Mouse (Mus musculus): ENCODE measurements at regions not wholly inside any gene's neighbourhood (a gene's known extent, or its start where the extent isn't known, plus 50 kb on each side); places are given as distances from the start of the nearest gene placed in this dataset.
"Not testable (repeated sequence)": the region's sequence is repeated elsewhere in the genome, so short reads cannot be mapped to it uniquely, and the experiment has no call there.

- peak; percentile 77 for DNase-seq (ENCODE audit: low read depth, low spot score)
These were observed 491.6 kb upstream of the Igfbp3 start for GRCm38 (mm10) chr11:7705312-7705764.

GRCm38 (mm10) chr11:7697591-7697990 is 483.9 kb upstream of the Igfbp3 start:
- DNase-seq (ENCODE audit: low read depth, low spot score), result peak; percentile 35

DNA sequence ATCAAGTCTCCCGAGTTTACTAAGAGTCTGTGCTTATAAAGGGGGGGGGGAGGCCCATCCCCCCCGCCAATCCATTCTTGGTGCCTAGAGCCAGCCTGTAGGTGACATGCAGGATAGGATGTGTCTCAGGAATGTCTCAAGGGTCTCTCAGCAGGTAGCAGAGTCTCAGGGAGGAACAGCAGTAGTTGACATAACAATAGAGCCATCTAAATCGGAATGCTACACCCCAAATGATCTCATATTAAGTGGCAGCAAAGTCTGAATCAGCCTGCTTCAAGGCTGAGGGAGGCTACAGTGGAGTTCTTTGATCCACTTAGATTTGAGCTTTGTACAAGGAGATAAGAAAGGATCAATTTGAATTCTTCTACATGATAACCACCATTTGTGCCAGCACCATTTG is 476.0 kb upstream of the Igfbp3 start:
- DNase-seq (ENCODE audit: low read depth, low spot score), result not testable (repeated sequence)

DNA sequence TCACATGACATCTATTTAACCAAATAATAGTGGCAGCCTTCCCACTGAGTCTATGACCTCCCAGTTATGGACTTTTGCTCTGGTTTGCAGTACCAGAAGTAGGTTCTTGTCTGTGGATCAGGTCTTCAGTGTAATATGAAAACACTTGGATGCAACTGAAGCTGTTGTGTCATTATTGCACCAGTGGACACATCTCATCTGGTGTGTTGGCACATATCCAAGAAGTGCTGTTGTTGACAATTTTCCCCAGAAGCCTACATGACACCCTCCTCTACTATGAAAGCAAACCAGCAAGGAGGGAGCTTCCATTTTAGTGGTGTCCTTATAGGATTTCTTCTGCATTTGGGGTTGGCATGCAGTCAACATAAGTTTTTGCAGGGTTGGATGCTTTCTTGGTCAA is 459.1 kb upstream of the Igfbp3 start:
- no peak for DNase-seq (ENCODE audit: low read depth, low spot score)

DNA sequence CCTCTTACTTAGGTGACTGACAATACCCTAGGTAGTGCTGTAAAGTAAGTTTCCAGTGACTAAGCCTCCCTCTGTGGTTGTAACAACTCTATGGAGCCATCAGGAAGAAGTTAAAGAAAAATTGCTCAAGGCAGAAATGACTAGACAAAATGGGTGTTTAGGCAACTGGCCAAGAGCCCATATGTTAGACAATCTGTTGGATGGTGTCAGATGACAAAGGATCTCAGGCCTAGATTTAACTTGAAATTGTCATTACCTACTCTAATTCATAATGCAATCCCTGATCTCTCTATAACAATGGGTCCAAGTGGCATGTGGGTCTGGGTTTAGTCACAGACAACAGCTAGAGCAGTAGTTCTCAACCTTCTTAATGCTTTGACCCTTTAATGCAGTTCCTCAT is 416.9 kb upstream of the Igfbp3 start:
- DNase-seq (ENCODE audit: low read depth, low spot score), result peak; percentile 96

GRCm38 (mm10) chr11:7625256-7625655 is 411.5 kb upstream of the Igfbp3 start:
- peak; percentile 3 for DNase-seq (ENCODE audit: low read depth, low spot score)

DNA sequence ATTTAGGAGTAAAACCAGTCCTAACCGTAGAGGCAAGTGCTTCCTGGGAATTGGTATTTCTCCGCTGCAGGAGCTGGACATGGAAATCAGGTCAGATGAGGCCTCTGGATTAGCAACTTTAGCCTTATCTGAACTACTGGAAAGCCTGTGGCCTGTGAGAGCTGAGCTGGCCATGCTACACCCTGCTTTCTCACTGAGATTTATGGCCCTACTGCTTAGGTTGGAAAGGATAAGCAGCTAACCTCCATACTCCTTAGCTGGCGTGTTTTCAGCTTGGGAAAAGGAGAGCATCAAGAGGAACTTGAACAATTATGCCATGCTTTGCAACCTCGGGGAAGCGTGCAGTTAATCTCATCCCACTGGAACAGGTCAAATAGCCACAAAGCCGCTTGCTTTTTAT is 406.6 kb upstream of the Igfbp3 start:
- DNase-seq (ENCODE audit: low read depth, low spot score), result no peak

DNA sequence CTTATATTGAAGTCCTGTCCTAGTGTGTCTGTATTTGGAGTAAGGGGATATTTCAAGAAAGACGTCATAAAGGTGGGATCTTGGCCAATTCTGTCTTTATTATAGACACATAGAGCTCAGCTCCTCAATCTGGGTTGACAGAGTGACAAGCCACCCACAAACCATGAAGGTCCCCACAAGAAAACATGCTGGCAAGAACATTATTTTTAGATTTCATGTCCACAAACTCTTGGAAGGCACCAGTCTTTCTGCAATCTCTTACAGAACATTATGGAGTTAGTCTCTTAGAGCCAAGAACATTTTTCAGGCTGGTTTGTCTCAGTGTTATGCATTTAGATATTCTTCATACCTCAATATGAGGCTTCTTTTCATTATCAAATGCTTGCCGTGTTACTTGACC is 397.0 kb upstream of the Igfbp3 start:
- DNase-seq (ENCODE audit: low read depth, low spot score), result no peak

DNA sequence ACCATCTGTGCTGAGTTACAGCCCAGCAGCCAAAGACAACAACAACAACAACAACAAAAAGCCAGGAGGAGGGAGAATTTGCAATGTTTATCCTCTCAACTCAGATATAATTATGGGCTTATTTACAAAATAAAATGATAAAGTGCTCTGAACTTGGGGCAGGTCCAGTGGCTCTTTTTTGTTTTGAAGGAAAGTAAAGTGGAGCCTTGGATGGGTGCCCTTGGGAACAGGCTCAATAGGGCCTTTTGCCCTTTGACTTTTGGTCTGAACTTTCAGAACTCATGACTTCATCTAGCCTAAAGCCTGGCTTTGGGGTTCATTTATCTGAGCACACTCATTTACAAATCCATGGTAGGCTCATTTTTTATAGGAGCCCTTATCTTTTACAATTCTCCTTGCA is 396.2 kb upstream of the Igfbp3 start:
- no peak for DNase-seq (ENCODE audit: low read depth, low spot score)

DNA sequence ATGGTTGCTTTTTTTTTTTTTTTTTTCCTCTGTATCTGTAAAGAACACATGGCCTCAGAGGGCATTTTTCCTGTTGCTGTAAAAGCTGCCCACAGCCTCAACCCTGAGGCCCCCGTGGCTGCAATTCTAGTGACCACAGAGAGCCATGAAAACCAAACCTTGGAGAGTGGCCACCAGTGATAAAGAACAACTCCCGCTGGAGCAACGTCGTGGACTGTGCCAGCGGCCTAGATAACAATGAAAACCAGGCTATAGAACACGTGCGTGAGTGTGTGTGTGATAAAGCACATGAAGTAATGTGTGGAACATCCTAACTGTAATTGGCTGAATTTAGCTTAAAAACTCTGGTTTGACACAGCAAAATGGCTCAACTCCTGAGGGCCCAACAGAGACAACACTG is 392.9 kb upstream of the Igfbp3 start:
- DNase-seq (ENCODE audit: low read depth, low spot score), result no peak

- DNase-seq (ENCODE audit: low read depth, low spot score), result no peak
These were observed 378.3 kb upstream of the Igfbp3 start for GRCm38 (mm10) chr11:7592010-7592409.

- no peak for DNase-seq (ENCODE audit: low read depth, low spot score)
These were observed 369.6 kb upstream of the Igfbp3 start for GRCm38 (mm10) chr11:7583296-7583695.

GRCm38 (mm10) chr11:7568484-7568883 is 354.8 kb upstream of the Igfbp3 start:
- peak; percentile 40 for DNase-seq (ENCODE audit: low read depth, low spot score)

DNA sequence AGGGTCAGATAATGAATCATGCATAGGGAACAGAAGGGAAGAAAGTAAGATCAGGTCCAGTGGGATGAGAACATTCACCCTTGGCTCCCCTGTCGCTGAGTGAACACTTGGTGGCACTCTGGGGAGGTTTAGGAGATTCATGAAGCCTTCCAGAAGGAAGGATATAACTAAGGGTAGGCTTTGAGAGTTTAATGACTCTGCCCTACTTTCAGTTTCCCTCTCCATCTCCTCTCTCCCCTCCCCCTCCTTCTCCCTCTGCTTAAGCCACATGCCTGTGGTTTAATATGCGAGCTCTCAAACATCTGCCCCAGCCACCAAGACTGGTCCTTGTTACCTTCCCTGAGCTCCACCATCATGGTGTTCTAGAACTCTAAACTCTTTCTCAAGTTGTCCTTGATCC is 348.3 kb upstream of the Igfbp3 start:
- DNase-seq (ENCODE audit: low read depth, low spot score), result peak; percentile 57

- peak; percentile 14 for DNase-seq (ENCODE audit: low read depth, low spot score)
These were observed 347.7 kb upstream of the Igfbp3 start for GRCm38 (mm10) chr11:7561437-7561836.

DNA sequence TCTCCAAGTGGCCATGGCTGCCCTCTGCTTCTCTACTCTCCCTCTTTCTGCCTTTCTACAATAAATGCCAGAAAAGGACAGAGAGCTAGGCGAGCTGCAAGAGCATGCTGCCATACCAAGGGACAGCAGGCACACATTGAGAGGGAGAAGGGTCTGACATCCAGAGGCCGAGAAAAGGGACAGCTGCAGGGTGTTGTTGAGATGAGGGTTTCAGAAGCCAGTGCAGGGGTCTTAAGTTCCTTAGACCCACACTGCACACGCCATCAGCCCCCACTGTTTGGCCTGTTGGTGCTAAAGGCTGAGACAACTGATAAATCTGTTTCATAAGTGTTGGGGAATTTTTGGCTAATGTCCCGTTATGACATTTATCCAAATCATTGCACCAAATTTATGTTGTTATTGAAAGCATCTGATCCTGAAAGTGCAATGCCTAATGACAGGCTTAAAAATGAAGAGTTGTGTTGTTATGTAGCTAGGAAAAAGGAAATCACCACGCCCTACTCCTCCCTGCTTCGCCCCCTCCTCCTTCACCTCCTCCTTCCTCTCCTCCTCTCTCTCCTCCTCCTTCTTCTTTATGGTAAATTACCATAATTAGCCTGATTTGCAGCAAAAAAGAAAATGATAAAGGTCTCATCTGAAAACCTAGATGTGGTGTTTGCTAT is 342.0 kb upstream of the Igfbp3 start:
- no peak for DNase-seq (ENCODE audit: low read depth, low spot score)

GRCm38 (mm10) chr11:7552154-7552553 is 338.4 kb upstream of the Igfbp3 start:
- DNase-seq (ENCODE audit: low read depth, low spot score), result no peak

DNA sequence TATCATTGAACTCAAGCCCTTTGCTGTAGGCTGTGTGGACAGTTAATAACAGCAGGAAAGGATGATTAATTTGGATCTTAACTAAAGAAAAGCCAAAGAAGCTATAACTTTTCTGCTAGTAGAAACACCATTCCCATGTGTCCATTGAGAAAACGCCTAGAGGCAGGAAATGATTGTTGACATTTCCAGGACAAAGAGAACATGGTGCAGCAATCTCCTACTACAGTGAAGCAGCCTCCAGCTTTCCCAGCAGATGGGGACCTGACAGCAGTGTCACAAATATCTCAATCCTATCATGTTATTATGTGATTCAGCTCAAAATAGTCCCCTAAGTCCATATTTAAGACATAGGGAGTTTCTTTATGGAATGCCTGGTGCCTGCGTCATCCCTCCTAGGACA is 334.1 kb upstream of the Igfbp3 start:
- peak; percentile 19 for DNase-seq (ENCODE audit: low read depth, low spot score)

DNA sequence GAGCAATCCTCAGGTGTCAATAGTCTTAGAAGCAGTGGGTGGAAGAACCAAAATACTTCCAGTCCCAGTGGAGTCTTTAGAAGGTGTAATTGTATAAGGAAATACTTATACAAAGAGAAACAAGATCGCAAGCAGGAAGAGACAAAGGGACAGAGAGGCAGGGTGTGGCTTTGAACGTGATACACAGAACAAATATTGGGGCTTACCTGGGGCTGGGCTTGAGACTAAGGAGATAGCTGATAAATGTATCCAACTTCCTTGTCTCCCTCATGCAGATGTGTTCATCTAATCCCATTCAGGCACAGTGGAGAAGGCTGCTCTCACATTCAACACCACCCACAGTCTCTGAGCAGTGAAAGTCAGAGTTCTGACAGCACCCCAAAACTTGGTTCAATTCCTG is 331.9 kb upstream of the Igfbp3 start:
- DNase-seq (ENCODE audit: low read depth, low spot score), result no peak

DNA sequence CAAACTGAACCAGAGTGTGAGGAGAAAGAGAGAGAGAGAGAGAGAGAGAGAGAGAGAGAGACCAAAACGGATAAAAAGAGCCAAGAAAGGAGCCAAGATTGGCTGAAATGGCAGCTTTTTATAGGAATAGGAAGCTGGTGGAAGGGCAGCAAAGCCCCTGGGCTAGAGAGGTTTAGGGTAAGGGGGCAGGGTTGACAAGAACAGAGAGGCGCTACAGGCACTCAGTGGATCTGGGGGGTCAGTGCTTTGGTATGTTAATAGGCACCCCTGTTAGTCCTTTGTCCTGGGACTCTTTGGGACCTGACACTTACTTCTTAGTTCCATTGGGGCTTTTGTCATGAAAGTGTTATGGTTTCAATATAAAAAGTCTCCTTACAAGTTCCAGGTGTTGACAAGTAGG is 320.9 kb upstream of the Igfbp3 start:
- no peak for DNase-seq (ENCODE audit: low read depth, low spot score)

- no peak for DNase-seq (ENCODE audit: low read depth, low spot score)
These were observed 319.6 kb upstream of the Igfbp3 start for GRCm38 (mm10) chr11:7533327-7533726.

DNA sequence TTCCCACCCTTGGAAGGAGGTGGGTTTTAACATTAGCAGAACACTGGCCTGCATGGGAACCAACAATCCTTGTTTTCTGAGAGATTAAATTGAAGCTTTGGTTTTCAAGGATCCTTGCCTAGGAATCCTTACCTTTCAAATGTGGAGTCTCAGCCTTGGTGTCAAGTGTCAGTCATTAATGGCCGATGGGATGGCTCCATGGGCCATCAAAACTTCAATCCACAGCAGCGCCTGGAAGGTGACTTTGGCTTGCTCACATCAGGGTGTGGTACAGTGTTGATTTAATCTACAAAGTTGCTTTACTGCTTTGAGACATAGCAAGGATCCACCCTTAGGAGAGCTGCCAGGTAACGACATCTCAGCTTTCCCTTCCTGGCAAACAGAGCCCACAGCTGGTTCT is 318.1 kb upstream of the Igfbp3 start:
- no peak for DNase-seq (ENCODE audit: low read depth, low spot score)

DNA sequence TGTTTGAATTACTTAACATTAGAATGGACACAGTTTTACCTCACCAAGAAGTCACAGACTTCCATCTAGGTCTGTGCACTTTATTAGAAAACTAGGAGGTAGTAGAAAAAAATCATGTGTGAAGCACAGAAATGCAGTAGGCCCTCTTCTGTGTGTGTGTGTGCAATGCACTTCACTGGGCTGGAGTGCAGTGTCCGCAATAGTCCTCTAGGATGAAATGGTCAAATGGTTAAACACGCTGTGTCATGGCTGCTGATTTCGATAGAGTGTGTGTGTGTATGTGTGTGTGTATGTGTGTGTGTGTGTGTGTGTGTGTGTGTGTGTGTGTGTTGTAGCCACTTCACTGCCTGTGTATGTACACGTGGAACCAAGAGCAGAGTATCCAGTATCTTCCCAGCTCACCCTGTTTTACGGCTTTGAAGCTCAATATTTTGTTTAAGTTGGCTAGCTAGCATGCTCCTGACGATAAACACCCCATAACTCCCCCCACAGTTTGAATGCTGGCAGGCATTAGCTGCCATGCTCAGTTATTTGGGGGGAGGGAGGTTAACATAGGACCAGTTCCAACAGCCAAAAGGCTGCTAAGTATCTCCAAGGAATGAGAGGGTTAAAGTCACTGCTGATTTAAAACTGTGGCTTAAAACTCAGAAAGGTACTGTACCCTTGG is 316.9 kb upstream of the Igfbp3 start:
- no peak for DNase-seq (ENCODE audit: low read depth, low spot score)

DNA sequence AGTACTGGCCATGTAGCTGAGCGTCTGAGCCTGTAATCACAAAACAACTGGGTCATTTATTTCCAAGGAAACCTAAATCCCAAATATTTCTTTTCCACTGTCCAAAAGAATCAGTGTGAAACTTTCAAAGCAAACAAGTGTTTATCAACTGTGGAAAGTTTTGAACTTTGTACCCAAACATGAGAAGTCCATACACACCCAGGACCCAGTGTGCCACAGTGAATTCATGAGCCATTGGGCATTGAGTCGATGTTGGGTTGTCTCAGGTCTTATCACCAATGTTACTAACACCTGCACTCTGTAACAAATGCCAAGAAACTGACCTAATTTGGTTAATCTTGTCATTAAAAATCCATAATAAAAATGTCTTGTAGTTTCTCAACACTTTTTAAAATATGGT is 305.8 kb upstream of the Igfbp3 start:
- DNase-seq (ENCODE audit: low read depth, low spot score), result no peak
